Comparison of ENCODE assay signal across 26 mouse cellular contexts in the genomic region with DNA sequence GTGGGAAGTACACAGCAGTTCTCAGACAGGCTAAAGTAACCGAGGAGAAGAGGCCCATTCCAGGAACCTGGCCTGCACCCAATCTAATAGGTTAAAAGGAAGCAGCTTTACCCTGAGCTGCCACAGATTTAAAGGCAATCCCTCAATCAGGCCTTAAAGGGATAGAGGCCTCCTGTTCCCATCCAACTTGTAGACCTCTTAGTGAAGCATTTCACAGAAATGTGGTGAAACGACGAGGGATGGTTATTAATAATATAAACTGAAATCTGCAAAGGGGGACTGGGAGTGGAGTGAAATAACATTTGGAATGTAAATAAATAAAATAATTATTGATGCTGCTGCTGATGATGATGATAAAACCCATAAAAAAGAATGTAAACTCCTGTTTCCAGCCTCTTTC. TPM values are rescaled to one million over a fixed set of nuclear protein-coding genes. Genes with fewer than 3 reads are reported as not detected.
"Had no signal": no experiment of that assay in that cellular context is flagged by ENCODE, and none has a peak within 500 bp of the region (broad histone marks: within the 10 kb centered on the region; RNA-seq: fewer than 3 reads in every experiment).

A gene (minus strand): TSS at position 101 of the 400 bp plus-strand sequence.

- H3K4me1 ChIP-seq: limb, embryonic 12.5 days; liver, embryonic 12.5 days; liver, embryonic 15.5 days; lung, embryonic 15.5 days; midbrain, embryonic 10.5 days; midbrain, embryonic 13.5 days; neural tube, embryonic 13.5 days; stomach, embryonic 15.5 days had no signal

- H3K4me3 ChIP-seq: left cerebral cortex, adult 2 months; limb, embryonic 12.5 days; liver, embryonic 12.5 days; liver, embryonic 15.5 days; lung, embryonic 15.5 days; megakaryocyte, embryonic 14.5 days; midbrain, embryonic 10.5 days; midbrain, embryonic 13.5 days; myocyte; neural tube, embryonic 13.5 days; stomach, embryonic 15.5 days had no signal

- H3K27me3 ChIP-seq: limb, embryonic 12.5 days; liver, embryonic 12.5 days; liver, embryonic 15.5 days; lung, embryonic 15.5 days; midbrain, embryonic 13.5 days; neural tube, embryonic 13.5 days; stomach, embryonic 15.5 days had no signal

- H3K36me3 ChIP-seq: limb, embryonic 12.5 days; liver, embryonic 12.5 days; liver, embryonic 15.5 days; lung, embryonic 15.5 days; midbrain, embryonic 10.5 days; midbrain, embryonic 13.5 days; neural tube, embryonic 13.5 days; stomach, embryonic 15.5 days had no signal

- ATAC-seq: intestine, embryonic 16.5 days; liver, embryonic 12.5 days; midbrain, embryonic 13.5 days; midbrain, embryonic 16.5 days had no signal

- H3K27ac ChIP-seq: kidney, postnatal 0 days; left cerebral cortex, adult 2 months; limb, embryonic 12.5 days; liver, embryonic 12.5 days; liver, embryonic 15.5 days; lung, embryonic 15.5 days; midbrain, embryonic 10.5 days; midbrain, embryonic 13.5 days; neural tube, embryonic 13.5 days; stomach, embryonic 15.5 days had no signal

- H3K9ac ChIP-seq: limb, embryonic 12.5 days; liver, embryonic 12.5 days; liver, embryonic 15.5 days; lung, embryonic 15.5 days; midbrain, embryonic 13.5 days; neural tube, embryonic 13.5 days; stomach, embryonic 15.5 days had no signal

- DNase-seq: layer of hippocampus, postnatal 36 days; liver; lung, adult 18-20 months; lung, postnatal 10 days; lung, postnatal 36 days; retina, postnatal 1 day; right cerebral cortex, postnatal 25 days; spleen, adult 18-20 months; thymus, postnatal 25 days had no signal

- H3K4me2 ChIP-seq: limb, embryonic 12.5 days; liver, embryonic 12.5 days; liver, embryonic 15.5 days; lung, embryonic 15.5 days; midbrain, embryonic 13.5 days; neural tube, embryonic 13.5 days; stomach, embryonic 15.5 days had no signal

- H3K9me3 ChIP-seq: limb, embryonic 12.5 days; liver, embryonic 12.5 days; liver, embryonic 15.5 days; lung, embryonic 15.5 days; megakaryocyte, embryonic 14.5 days; midbrain, embryonic 10.5 days; midbrain, embryonic 13.5 days; neural tube, embryonic 13.5 days; stomach, embryonic 15.5 days had no signal

RNA-seq across cellular contexts. Expression of the gene that starts here (rescaled TPM):
- total RNA-seq: monocyte, adult 5-6 weeks; neutrophil, adult 5-6 weeks had no signal
- polyA plus RNA-seq: liver, embryonic 12.5 days; liver, embryonic 15.5 days; lung, embryonic 15.5 days; midbrain, embryonic 10.5 days; midbrain, embryonic 13.5 days; myocyte; thymus, postnatal 0 days had no signal
